Mouse (Mus musculus) brain, embryonic 14.5 days (tissue): ENCODE measurements around the gene Olfr1212.

ENCODE experiments used
- CTCF ChIP-seq: fragments of 200-500 bp; IDR thresholded peaks from 2 replicates; pipeline ENCODE4 v1.5.1; 2012; ENCODE audit warnings: inconsistent platforms, mild to moderate bottlenecking, moderate library complexity, borderline replicate concordance; ENCODE audit not compliant: insufficient read depth, insufficient read length; ENCODE audit errors: extremely low read depth
- POLR2A ChIP-seq: fragments of 200-500 bp; IDR thresholded peaks from 2 replicates; pipeline ENCODE4 v1.6.1; 2012; ENCODE audit warnings: mild to moderate bottlenecking, inconsistent platforms, borderline replicate concordance; ENCODE audit not compliant: poor library complexity, insufficient read depth, insufficient read length, severe bottlenecking; ENCODE audit errors: extremely low read depth

- TF ChIP-seq CTCF (no peak), POLR2A (no peak)
Observed at GRCm38 (mm10) chr2:88980181-88980580, 26.4 kb downstream of the Olfr1212 start, which contains the start of gene Gm13762.
